ENCODE assay signal across 7 mouse cellular contexts in the genomic region with DNA sequence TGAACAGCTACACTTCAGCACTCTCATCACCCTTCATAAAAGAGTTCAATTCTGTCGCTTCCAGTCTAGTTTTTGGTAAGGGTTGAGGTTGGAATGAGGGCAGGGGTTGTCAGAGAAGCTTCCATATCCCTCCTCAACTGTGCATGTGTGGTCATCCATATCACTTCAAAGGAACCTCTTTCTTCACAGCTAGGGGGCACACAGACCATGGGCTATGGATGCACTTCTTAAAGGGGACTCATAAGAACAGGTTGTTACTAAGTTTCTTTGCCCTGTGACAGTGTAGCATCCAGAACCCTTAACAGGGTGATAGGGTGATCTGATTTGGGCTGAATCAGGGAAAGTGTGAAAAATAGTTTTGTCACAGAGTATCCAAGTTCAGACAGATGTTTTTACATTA. TPM values are rescaled to one million over a fixed set of nuclear protein-coding genes. Genes with fewer than 3 reads are reported as not detected.
DNase-seq lines count a peak whose midpoint lies in the region; ATAC-seq and TF ChIP-seq lines count a peak whose summit lies in the region.
"Not testable (repeated sequence)": the region's sequence is repeated elsewhere in the genome, so short reads cannot be mapped to it uniquely, and the experiment has no call there.

No protein-coding gene starts in this region.

- H3K4me3 ChIP-seq in MEL (ENCODE audit: control insufficient read depth in 1 of 2, insufficient read depth in 1 of 2, low read depth in 2 of 2, low read length in 2 of 2); gastrocnemius, adult 2 months; intestine, postnatal 0 days (ENCODE audit: low read depth, low read length); liver, embryonic 14.5 days (ENCODE audit: insufficient read depth in 1 of 2, low read depth in 2 of 2, low read length in 2 of 2); midbrain, embryonic 14.5 days (replicated peaks; ENCODE audit: low read depth, low read length): not testable (repeated sequence)

- not testable (repeated sequence) for H3K9me3 ChIP-seq in MEL (replicated peaks; ENCODE audit: insufficient read depth, low read length); intestine, postnatal 0 days (ENCODE audit: control insufficient read depth); liver, embryonic 14.5 days (ENCODE audit: control insufficient read depth, low read length); midbrain, embryonic 14.5 days (ENCODE audit: control insufficient read depth, low read length)

- not testable (repeated sequence) for TF ChIP-seq EP300 in MEL (IDR thresholded peaks at IDR 0.05; ENCODE audit: low read depth in 1 of 2, low read length in 2 of 2); liver, embryonic 14.5 days (IDR thresholded peaks at IDR 0.05; ENCODE audit: low read depth)

- not testable (repeated sequence) for H3K4me1 ChIP-seq in MEL (ENCODE audit: control insufficient read depth in 1 of 2, insufficient read depth in 2 of 2, low read length in 2 of 2); intestine, postnatal 0 days (replicated peaks; ENCODE audit: control insufficient read depth, insufficient read depth, low read length); liver, embryonic 14.5 days (replicated peaks; ENCODE audit: control insufficient read depth in 2 of 2, insufficient read depth in 2 of 2, low read length in 1 of 2); midbrain, embryonic 14.5 days (ENCODE audit: control insufficient read depth, insufficient read depth, low read length)

- TF ChIP-seq POLR2A in MEL (IDR thresholded peaks at IDR 0.05; ENCODE audit: control insufficient read depth in 1 of 2, insufficient read depth in 1 of 2, low read depth in 1 of 2, low read length in 2 of 2, poor library complexity in 1 of 2) = not testable (repeated sequence)

- intact Hi-C loops in gastrocnemius, adult 2 months (cut with DNase I) = not testable (repeated sequence)

- WGBS in intestine, postnatal 0 days = 50% methylated on average over 1 of the region's 1 CpGs
- 48% methylated on average over 1 of the region's 1 CpGs for WGBS in liver, embryonic 14.5 days (ENCODE audit: insufficient replicate concordance)
- 60% methylated on average over 1 of the region's 1 CpGs for whole genome bisulfite sequencing in midbrain, embryonic 14.5 days

- H3K9ac ChIP-seq in MEL (ENCODE audit: control insufficient read depth, low read depth, low read length, poor library complexity, severe bottlenecking); intestine, postnatal 0 days (ENCODE audit: low read depth, low read length); liver, embryonic 14.5 days (replicated peaks); midbrain, embryonic 14.5 days (replicated peaks; ENCODE audit: low read length): not testable (repeated sequence)

- peak in 1 of 3 experiments; percentile 41; a peak in 2 of 6 replicates for TF ChIP-seq CTCF in MEL (IDR thresholded peaks at IDR 0.05 in 2 of 3, conservative IDR thresholded peaks at IDR 0.05 in 1 of 3; ENCODE audit: control insufficient read depth in 1 of 3, insufficient read depth in 1 of 3, low read depth in 2 of 3, low read length in 3 of 3, poor library complexity in 1 of 3, severe bottlenecking in 1 of 3)
- TF ChIP-seq CTCF in gastrocnemius, adult 2 months (IDR thresholded peaks at IDR 0.05) = peak; percentile 34
- TF ChIP-seq CTCF in intestine, postnatal 0 days (IDR thresholded peaks at IDR 0.05; ENCODE audit: low read depth) = peak; percentile 48
- TF ChIP-seq CTCF in liver, embryonic 14.5 days (IDR thresholded peaks at IDR 0.05; ENCODE audit: low read depth) = peak; percentile 11; the same call in 1 of the 2 replicates

- not testable (repeated sequence) for ATAC-seq in intestine, postnatal 0 days; liver, embryonic 14.5 days (ENCODE audit: insufficient read depth); midbrain, embryonic 14.5 days (ENCODE audit: low FRiP score, low TSS enrichment)

- DNase-seq in A20 (ENCODE audit: low read depth, low spot score) = peak; percentile 19
- peak; percentile 34 for DNase-seq in MEL (ENCODE audit: low read depth, low spot score)
- peak; percentile 2 for DNase-seq in embryo, embryonic 10.5 days (ENCODE audit: low spot score)
- DNase-seq in gastrocnemius, adult 2 months; liver, embryonic 14.5 days (ENCODE audit: low read depth in 3 of 3, low spot score in 3 of 3): not testable (repeated sequence)
- peak; percentile 4 for DNase-seq in midbrain, embryonic 14.5 days

- TF ChIP-seq RAD21 in MEL (IDR thresholded peaks at IDR 0.05; ENCODE audit: low read depth, low read length) = peak; percentile 43

- not testable (repeated sequence) for H3K27me3 ChIP-seq in MEL (ENCODE audit: control insufficient read depth in 1 of 2, insufficient read depth in 2 of 2, low read length in 2 of 2); intestine, postnatal 0 days (replicated peaks; ENCODE audit: control insufficient read depth, insufficient read depth, low read length); liver, embryonic 14.5 days (ENCODE audit: control insufficient read depth, insufficient read depth, low read length); midbrain, embryonic 14.5 days (ENCODE audit: control insufficient read depth, insufficient read depth, low read length)

- H3K79me2 ChIP-seq in MEL (ENCODE audit: control insufficient read depth, insufficient read depth, low read length, poor library complexity) = not testable (repeated sequence)

- H3K4me2 ChIP-seq in intestine, postnatal 0 days (replicated peaks; ENCODE audit: low read depth); liver, embryonic 14.5 days (ENCODE audit: low read depth); midbrain, embryonic 14.5 days (ENCODE audit: low read length): not testable (repeated sequence)

- H3K27ac ChIP-seq in MEL (ENCODE audit: control insufficient read depth, low read depth, low read length); gastrocnemius, adult 2 months; intestine, postnatal 0 days (ENCODE audit: low read depth, low read length); liver, embryonic 14.5 days; midbrain, embryonic 14.5 days (replicated peaks; ENCODE audit: low read depth, low read length): not testable (repeated sequence)

- H3K36me3 ChIP-seq in MEL (ENCODE audit: control insufficient read depth in 1 of 2, insufficient read depth in 2 of 2, low read length in 2 of 2); intestine, postnatal 0 days (ENCODE audit: control insufficient read depth, insufficient read depth); liver, embryonic 14.5 days (replicated peaks; ENCODE audit: control insufficient read depth, insufficient read depth, low read depth); midbrain, embryonic 14.5 days (ENCODE audit: control insufficient read depth, insufficient read depth, low read length): not testable (repeated sequence)

TF ChIP-seq in MEL, 35 proteins besides CTCF, POLR2A, EP300 and RAD21:
- TF ChIP-seq ZC3H11A (IDR thresholded peaks at IDR 0.05; ENCODE audit: low read depth, low read length) = peak; percentile 20; the same call in 1 of the 2 replicates
- peak; percentile 43 for TF ChIP-seq SMC3 (IDR thresholded peaks at IDR 0.05; ENCODE audit: low read depth, low read length)

RNA-seq across cellular contexts. Expression of a gene that starts 4.7 kb away (rescaled TPM):
- total RNA-seq in MEL (2012; rRNA removed) = 4.0 and 5.1 TPM in 2 replicates
- polyA plus RNA-seq in MEL (2012; ENCODE audit: insufficient read depth in 1 of 2, insufficient read length in 2 of 2, low read depth in 1 of 2, low replicate concordance in 2 of 2, missing spikeins in 1 of 2) = 1 to 10 TPM in 1 of 2 experiments, not detected in 1; 5.6 TPM
- 1 to 10 TPM; 4.6 to 4.7 TPM for total RNA-seq in gastrocnemius, adult 2 months (2021)
- 4.5 and 5.4 TPM in 2 replicates for polyA plus RNA-seq in intestine, postnatal 0 days (2015; fragmentation: Nextera tagmentation; extraction: Ambion mirVana)
- 0.70 and 1.1 TPM in 2 replicates for polyA plus RNA-seq in liver, embryonic 14.5 days (2012; rRNA removed)
- polyA plus RNA-seq in liver, embryonic 14.5 days (2014; fragmentation: Nextera tagmentation; extraction: Ambion mirVana) = 1.6 and 2.5 TPM in 2 replicates
- polyA plus RNA-seq in midbrain, embryonic 14.5 days (2014; fragmentation: Nextera tagmentation; extraction: Ambion mirVana) = 40.7 and 53.2 TPM in 2 replicates
